Mouse (Mus musculus): ENCODE measurements at regions not wholly inside any gene's neighbourhood (a gene's known extent, or its start where the extent isn't known, plus 50 kb on each side); places are given as distances from the start of the nearest gene placed in this dataset.

DNA sequence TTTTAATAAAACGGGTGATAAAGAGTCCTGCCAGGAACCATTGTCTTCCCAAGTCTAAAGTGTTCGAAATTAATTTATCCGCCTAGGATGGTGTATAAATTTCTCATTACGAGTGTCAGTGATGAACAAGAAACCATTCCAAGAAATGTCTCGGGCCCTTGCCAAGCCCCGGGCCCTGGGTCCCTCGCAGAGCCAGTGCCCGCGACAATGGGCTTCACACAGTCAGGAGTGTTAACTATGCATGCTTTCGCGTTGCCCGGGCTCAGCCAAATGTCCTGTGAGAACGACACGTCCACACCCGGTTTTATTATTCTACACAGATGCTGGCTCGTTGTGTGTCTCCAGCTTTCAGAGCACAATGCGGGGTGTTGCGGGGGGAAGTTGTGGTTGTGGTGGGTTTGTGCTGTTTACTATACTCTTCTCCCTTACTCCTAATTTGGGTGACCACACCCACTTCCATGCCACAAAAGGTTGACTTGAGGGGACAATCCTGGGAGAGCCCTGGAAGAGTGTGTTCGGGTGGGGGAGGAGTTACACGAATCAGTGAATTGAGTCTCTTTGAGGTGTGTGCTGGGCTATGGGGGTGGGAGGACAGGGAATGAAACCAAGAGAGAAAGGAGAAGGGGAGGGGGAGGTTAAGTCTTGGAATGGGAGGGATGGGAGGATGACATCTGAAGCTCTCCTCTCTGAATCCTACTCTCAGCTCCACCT is 166.5 kb downstream of the Inhbb start:
- no peak for TF ChIP-seq POLR2A (IDR thresholded peaks at IDR 0.05; ENCODE audit: borderline replicate concordance, extremely low read depth, insufficient read depth, insufficient read length, poor library complexity, severe bottlenecking)
- no peak for TF ChIP-seq CTCF (IDR thresholded peaks at IDR 0.05; ENCODE audit: borderline replicate concordance, extremely low read depth, insufficient read depth, insufficient read length)
- peak; percentile 96 for DNase-seq (ENCODE audit: low read depth)

DNA sequence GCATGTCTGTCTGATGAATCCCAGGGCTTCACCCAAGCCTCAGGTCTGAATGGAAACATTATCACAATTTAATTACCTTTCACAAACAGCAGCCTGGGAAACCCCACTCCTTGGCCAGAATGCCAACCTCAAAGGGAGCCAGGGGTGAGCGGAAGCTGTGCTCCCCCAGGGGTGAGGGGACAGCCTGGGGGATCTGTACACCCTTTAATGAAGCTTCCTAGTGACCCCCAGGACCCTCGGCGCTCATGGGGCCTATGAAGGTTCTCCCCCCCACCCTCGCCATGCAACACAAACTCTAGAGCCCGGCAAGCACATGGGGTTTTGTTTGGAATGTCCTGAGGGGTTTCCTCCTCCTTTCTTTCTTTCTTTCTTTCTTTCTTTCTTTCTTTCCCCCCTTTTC is 167.1 kb downstream of the Inhbb start:
- peak; percentile 74 for DNase-seq (ENCODE audit: low read depth)
- no peak for TF ChIP-seq CTCF (IDR thresholded peaks at IDR 0.05; ENCODE audit: borderline replicate concordance, extremely low read depth, insufficient read depth, insufficient read length)
- TF ChIP-seq POLR2A (IDR thresholded peaks at IDR 0.05; ENCODE audit: borderline replicate concordance, extremely low read depth, insufficient read depth, insufficient read length, poor library complexity, severe bottlenecking): no peak

DNA sequence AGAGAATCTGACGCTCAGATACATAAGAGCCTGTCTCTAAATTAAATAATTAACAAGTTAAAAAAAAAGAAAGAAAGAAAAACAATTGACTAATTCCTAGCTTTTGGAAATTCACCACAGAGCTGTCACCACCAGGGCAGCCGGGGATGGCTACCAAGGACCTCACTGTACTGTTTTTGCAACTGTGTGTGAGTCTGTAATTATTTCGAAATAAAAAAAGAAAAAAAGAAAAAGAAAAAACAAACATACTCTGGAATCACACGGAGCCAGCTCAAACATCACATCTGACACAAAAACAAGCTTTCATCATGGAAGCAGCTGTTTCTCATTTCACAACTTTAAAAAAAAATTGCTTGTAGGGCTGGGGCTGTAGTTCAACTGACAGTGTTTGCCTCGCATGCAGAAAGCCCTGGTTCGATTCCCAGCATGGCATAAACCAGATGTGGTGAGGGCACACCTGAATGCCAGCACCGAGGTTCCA is 168.6 kb downstream of the Inhbb start:
- peak; percentile 8 for DNase-seq (ENCODE audit: low read depth)
- TF ChIP-seq CTCF (IDR thresholded peaks at IDR 0.05; ENCODE audit: borderline replicate concordance, extremely low read depth, insufficient read depth, insufficient read length): no peak

DNA sequence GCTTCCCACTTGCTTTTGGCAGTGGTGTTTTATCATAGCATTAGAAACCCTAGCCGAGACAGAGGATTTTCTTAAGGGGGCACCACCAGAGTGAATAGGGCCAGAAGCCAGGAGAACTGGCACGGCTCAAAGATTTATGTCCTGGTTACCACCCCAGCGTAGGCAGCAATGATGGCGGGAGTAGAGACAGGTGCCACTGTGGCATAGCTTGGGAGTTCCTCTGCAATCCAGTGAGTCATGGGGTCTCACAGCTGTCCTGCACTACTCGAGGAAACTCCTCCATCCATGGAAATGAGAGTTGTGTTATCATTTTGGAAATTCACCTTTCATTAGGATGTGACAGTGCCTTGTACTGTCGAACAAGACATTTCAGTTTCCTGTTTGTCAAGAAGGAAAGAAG is 169.6 kb downstream of the Inhbb start:
- TF ChIP-seq CTCF (IDR thresholded peaks at IDR 0.05; ENCODE audit: borderline replicate concordance, extremely low read depth, insufficient read depth, insufficient read length) (no peak), POLR2A (IDR thresholded peaks at IDR 0.05; ENCODE audit: borderline replicate concordance, extremely low read depth, insufficient read depth, insufficient read length, poor library complexity, severe bottlenecking) (no peak)
- no peak for DNase-seq (ENCODE audit: low read depth)

DNA sequence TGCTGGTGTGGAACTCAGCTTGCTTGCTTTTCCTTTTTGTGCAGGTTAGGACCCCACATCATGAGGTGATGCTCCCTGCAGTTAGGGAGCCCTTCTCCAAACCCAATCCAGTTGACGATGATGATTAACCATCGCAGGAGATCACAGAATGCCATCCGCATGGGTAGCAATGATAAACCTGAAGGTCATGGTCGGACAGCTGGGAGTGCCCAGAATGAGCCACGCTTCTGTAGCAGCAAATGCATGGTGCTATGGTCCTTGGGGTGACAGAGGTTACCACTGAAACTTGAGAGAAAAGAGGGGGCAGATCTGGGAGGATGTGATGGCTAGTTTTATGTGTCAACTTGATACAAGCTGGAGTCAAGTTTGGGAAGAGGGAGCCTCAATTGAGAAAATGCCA is 170.3 kb downstream of the Inhbb start:
- TF ChIP-seq CTCF (IDR thresholded peaks at IDR 0.05; ENCODE audit: borderline replicate concordance, extremely low read depth, insufficient read depth, insufficient read length) (no peak), POLR2A (IDR thresholded peaks at IDR 0.05; ENCODE audit: borderline replicate concordance, extremely low read depth, insufficient read depth, insufficient read length, poor library complexity, severe bottlenecking) (no peak)
- DNase-seq (ENCODE audit: low read depth): no peak

DNA sequence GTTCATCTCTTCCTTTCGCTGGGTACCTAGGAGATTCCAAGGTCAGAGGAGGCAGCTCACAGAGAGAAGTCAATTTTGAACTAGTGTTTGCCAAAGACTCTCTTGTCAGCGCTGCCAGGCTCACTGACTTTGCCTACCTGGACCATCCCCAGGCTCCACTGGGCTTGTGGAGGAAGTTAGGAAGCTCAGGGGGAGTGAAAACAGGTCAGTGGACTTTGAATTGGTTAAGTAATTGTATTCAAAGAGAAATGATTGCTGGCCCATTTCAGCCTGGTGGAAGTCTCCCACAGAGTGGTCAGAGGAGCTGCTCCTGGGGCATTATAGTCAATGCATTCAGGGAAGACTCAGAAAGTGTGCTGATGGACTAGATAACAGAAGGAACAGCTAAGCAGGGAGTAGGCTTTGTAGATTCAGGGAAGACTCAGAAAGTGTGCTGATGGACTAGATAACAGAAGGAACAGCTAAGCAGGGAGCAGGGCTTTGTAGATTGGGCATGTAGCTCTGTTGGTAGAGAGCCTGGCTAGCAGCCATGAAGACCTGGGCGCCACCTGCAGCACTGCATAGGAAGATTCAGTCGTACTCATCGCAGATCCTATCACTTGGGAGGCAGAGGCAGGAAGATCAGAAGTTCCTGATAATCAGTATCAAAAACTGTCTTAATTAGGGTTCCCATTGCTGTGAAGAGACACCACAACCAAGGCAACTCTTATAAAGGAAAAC is 173.1 kb downstream of the Inhbb start:
- TF ChIP-seq POLR2A (IDR thresholded peaks at IDR 0.05; ENCODE audit: borderline replicate concordance, extremely low read depth, insufficient read depth, insufficient read length, poor library complexity, severe bottlenecking) (no peak), CTCF (IDR thresholded peaks at IDR 0.05; ENCODE audit: borderline replicate concordance, extremely low read depth, insufficient read depth, insufficient read length) (no peak)
- peak; percentile 11 for DNase-seq (ENCODE audit: low read depth)

DNA sequence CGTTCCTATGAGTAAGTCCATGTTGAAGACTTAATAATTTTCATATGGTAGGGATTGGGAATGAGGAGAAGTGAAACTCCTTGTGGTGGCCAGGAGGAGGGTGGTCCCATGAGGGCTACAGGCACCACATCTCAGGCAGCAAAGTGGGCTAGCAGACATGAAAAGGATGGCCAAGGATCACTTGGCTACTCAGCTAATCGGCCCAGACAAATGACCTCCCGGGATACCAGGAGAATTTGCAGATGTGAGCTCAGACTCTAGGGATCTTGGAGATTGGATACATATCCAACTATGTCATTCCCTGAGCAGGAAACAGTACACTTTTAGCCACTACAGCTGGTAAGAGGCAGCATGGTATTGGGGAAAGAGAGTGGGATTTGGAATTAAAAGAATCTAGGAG is 174.9 kb downstream of the Inhbb start:
- TF ChIP-seq CTCF (IDR thresholded peaks at IDR 0.05; ENCODE audit: borderline replicate concordance, extremely low read depth, insufficient read depth, insufficient read length) (no peak), POLR2A (IDR thresholded peaks at IDR 0.05; ENCODE audit: borderline replicate concordance, extremely low read depth, insufficient read depth, insufficient read length, poor library complexity, severe bottlenecking) (no peak)
- DNase-seq (ENCODE audit: low read depth): no peak

DNA sequence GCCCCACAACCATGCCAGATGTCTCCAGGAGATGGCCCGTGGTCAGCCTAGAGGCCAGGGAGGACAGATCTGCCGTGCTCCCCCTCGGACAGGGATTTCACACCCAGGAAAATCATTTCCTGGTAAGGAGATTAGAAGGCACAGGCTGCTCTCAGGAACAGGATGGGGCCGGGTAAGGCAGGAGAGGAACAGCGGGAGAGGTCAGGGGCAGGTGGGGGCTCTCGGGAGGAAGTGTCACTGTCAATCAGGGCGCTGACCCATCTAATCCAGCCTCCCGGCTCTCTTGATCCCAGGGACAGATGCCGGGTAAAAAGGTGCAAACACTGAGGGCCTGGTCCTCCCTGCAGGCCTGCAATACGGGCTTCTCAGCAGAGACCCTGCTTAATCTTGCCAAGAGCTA is 183.6 kb downstream of the Inhbb start:
- TF ChIP-seq POLR2A (IDR thresholded peaks at IDR 0.05; ENCODE audit: borderline replicate concordance, extremely low read depth, insufficient read depth, insufficient read length, poor library complexity, severe bottlenecking): no peak
- TF ChIP-seq CTCF (IDR thresholded peaks at IDR 0.05; ENCODE audit: borderline replicate concordance, extremely low read depth, insufficient read depth, insufficient read length): no peak

DNA sequence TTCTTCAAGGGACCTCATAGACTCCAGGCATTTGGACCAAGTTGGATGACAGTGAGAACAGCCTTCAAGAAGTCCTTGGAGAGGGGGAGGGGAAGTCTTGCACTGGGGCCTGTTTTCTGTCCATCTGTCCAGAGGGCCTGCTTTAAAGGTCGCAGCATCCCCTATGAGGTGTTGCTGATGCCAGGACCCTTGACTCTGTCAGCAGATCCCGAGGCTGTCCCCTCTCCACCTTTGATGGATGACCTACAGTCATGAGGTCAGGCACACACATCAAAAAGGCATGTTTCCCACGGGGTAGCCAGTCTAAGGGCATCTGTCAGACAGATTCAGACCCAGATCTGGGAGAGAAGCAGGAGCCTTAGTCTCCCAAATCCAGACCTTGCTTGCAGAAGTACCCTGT is 183.4 kb upstream of the Gli2 start:
- no peak for TF ChIP-seq POLR2A (IDR thresholded peaks at IDR 0.05; ENCODE audit: borderline replicate concordance, extremely low read depth, insufficient read depth, insufficient read length, poor library complexity, severe bottlenecking)
- no peak for DNase-seq (ENCODE audit: low read depth)

More for the DNA sequence above, 183.6 kb downstream of the Inhbb start:
- no peak for DNase-seq (ENCODE audit: low read depth)

DNA sequence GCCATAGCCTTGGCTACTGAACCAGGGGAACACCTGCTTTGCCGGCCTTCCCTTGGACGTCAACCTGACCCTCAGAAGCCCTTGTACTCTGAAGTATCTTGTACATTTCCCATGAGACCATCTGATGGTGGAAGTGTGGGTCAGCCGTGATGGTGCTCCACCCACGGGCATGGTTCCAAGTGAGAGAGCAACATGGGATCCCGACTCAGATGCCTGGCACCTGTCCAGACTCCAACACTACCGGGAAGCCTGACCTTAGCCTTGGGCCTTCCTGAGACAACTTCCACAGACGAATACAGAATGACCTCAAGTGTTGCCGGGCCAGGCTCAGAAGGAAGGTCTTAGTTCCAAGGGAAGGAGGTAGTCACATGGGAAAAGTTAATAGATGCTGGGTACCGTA is 181.0 kb upstream of the Gli2 start:
- DNase-seq (ENCODE audit: low read depth): no peak
- no peak for TF ChIP-seq POLR2A (IDR thresholded peaks at IDR 0.05; ENCODE audit: borderline replicate concordance, extremely low read depth, insufficient read depth, insufficient read length, poor library complexity, severe bottlenecking)
- TF ChIP-seq CTCF (IDR thresholded peaks at IDR 0.05; ENCODE audit: borderline replicate concordance, extremely low read depth, insufficient read depth, insufficient read length): no peak

DNA sequence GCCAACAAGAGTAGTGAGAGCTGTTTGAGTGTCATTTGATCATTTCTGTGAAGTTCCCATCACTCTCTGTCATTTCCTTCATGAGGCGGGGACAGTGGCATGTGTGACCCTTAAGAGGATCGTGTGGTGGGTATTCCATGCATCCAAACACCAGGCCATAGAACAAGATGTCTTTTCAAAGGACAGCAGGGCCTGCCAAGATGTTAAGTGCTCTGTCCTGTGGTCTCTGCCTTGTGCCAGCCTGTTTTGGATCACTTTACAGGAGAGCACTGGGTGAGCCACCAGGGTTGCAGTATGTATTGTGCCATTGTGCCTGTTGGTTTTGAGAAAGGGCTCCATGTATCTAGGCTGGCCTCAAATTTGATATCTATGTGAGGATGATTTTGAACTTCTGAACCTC is 173.6 kb upstream of the Gli2 start:
- no peak for DNase-seq (ENCODE audit: low read depth)
- TF ChIP-seq POLR2A (IDR thresholded peaks at IDR 0.05; ENCODE audit: borderline replicate concordance, extremely low read depth, insufficient read depth, insufficient read length, poor library complexity, severe bottlenecking): no peak
- TF ChIP-seq CTCF (IDR thresholded peaks at IDR 0.05; ENCODE audit: borderline replicate concordance, extremely low read depth, insufficient read depth, insufficient read length): no peak

DNA sequence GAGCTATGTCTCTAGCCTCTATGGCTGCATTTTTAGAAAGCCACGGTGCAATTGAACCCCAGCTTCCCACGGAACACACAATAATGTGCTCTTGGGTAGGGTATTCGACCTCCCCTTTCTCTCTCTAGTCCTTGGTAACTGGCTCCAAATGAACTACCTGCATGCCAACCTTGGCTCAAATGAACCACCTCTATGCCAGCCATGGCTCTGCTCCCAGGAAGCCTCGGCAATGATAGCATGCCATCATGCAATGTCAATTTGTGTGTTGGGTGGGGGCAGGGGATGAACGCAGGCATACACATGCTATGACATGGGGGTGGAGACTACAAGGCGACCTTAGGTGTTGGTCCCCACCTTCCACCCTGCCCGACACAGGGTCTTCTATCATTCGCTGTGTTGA is 170.5 kb upstream of the Gli2 start:
- DNase-seq (ENCODE audit: low read depth): peak; percentile 35
- TF ChIP-seq CTCF (IDR thresholded peaks at IDR 0.05; ENCODE audit: borderline replicate concordance, extremely low read depth, insufficient read depth, insufficient read length) (no peak), POLR2A (IDR thresholded peaks at IDR 0.05; ENCODE audit: borderline replicate concordance, extremely low read depth, insufficient read depth, insufficient read length, poor library complexity, severe bottlenecking) (no peak)

Measured in brain, embryonic 14.5 days (tissue).